Mouse (Mus musculus) embryonic fibroblast, embryonic 13.5 days (primary cell): ENCODE measurements around the gene Ppp1r35. TPM values are rescaled to one million over a fixed set of nuclear protein-coding genes. Genes with fewer than 3 reads are reported as not detected.

Experiments used
- H3K27ac ChIP-seq: 2 replicates; pipeline ENCODE4 v1.5.1; 2012; ENCODE audit warnings: low read length, control low read depth, inconsistent platforms; ENCODE audit not compliant: insufficient read depth
- H3K4me1 ChIP-seq: 2 replicates; pipeline ENCODE4 v1.6.1; 2011; ENCODE audit warnings: low read length; ENCODE audit not compliant: control insufficient read depth, insufficient read depth
- H3K4me3 ChIP-seq: 2 replicates; pipeline ENCODE4 v1.5.1; 2011; ENCODE audit warnings: mild to moderate bottlenecking, control low read depth, low read length; ENCODE audit not compliant: insufficient read depth
- CTCF ChIP-seq: IDR thresholded peaks from 2 replicates; pipeline ENCODE4 v1.5.1; 2011; ENCODE audit warnings: mild to moderate bottlenecking, control low read depth, low read length, moderate library complexity, borderline replicate concordance; ENCODE audit not compliant: insufficient read depth
- POLR2A ChIP-seq: IDR thresholded peaks from 2 replicates; pipeline ENCODE4 v1.6.1; 2011; ENCODE audit warnings: low read depth, mild to moderate bottlenecking, control low read depth, low read length, moderate library complexity
- polyA plus RNA-seq: library from polyadenylated mRNA; stranded (reverse); fragments of >200 nt; gene quantifications from 2 replicates; pipeline ENCODE4 v1.2.4, GENCODE M21; 2011; ENCODE audit warnings: low read depth; ENCODE audit not compliant: missing spikeins, insufficient read length

The Ppp1r35 gene
- polyA plus RNA-seq, 1 experiment: 11.5 TPM

GRCm38 (mm10) chr5:137781661-137782060 lies 3.0 kb downstream of the Ppp1r35 start:
- Histone ChIP-seq H3K4me3 (no peak overlapping the region), H3K27ac (no peak overlapping the region), H3K4me1 (peaks cover 9% of the 10 kb centered on the region)
- TF ChIP-seq CTCF: no peak
- TF ChIP-seq POLR2A: no peak

GRCm38 (mm10) chr5:137782776-137783522 lies 4.3 kb downstream of the Ppp1r35 start:
- TF ChIP-seq CTCF (no peak), POLR2A (no peak)
- H3K4me1 ChIP-seq: peaks cover 7% of the 10 kb centered on the region

GRCm38 (mm10) chr5:137783901-137784540 lies 5.4 kb downstream of the Ppp1r35 start:
- H3K27ac ChIP-seq: no peak overlapping the region
- peak overlapping the region; percentile 2; the same call in 1 of the 2 replicates for H3K4me3 ChIP-seq
- peaks cover 7% of the 10 kb centered on the region for H3K4me1 ChIP-seq

More at GRCm38 (mm10) chr5:137782776-137783522, 4.3 kb downstream of the Ppp1r35 start:
- H3K27ac ChIP-seq: no peak overlapping the region
- no peak overlapping the region for H3K4me3 ChIP-seq

GRCm38 (mm10) chr5:137784546-137784945 lies 5.9 kb downstream of the Ppp1r35 start:
- Histone ChIP-seq H3K4me3 (peak overlapping the region; percentile 71), H3K4me1 (peaks cover 7% of the 10 kb centered on the region), H3K27ac (no peak overlapping the region)
- TF ChIP-seq CTCF (no peak), POLR2A (no peak)

More at GRCm38 (mm10) chr5:137783901-137784540, 5.4 kb downstream of the Ppp1r35 start:
- no peak for TF ChIP-seq CTCF
- no peak for TF ChIP-seq POLR2A

GRCm38 (mm10) chr5:137785164-137786031 lies 6.7 kb downstream of the Ppp1r35 start:
- TF ChIP-seq CTCF (no peak), POLR2A (no peak; the same call in 1 of the 2 replicates)
- Histone ChIP-seq H3K4me3 (peak overlapping the region; percentile 71), H3K27ac (peak overlapping the region; percentile 84), H3K4me1 (peaks cover 4% of the 10 kb centered on the region; the same call in 1 of the 2 replicates)

- Histone ChIP-seq H3K4me1 (peaks cover 4% of the 10 kb centered on the region; the same call in 1 of the 2 replicates), H3K4me3 (peak overlapping the region; percentile 71), H3K27ac (peak overlapping the region; percentile 84)
- TF ChIP-seq CTCF: no peak
- TF ChIP-seq POLR2A: peak; percentile 98
Measured at GRCm38 (mm10) chr5:137786109-137786942, 7.7 kb downstream of the Ppp1r35 start.

- Histone ChIP-seq H3K4me3 (peak within 1 kb of the TSS; percentile 71), H3K27ac (peak within 1 kb of the TSS; percentile 84), H3K4me1 (peaks cover 4% of the 10 kb centered on the region; the same call in 1 of the 2 replicates)
- peak; percentile 73 for TF ChIP-seq POLR2A
- TF ChIP-seq CTCF: peak; percentile 74; the same call in 1 of the 2 replicates
Measured at GRCm38 (mm10) chr5:137787151-137787928, 8.7 kb downstream of the Ppp1r35 start, which contains the start of the genes Mepce and Zcwpw1. TSS of gene Mepce (minus strand) at chr5:137787655. TSS of gene Zcwpw1 (plus strand) at chr5:137787798.

- peaks cover 4% of the 10 kb centered on the region; the same call in 1 of the 2 replicates for H3K4me1 ChIP-seq
- H3K27ac ChIP-seq: no peak overlapping the region
- H3K4me3 ChIP-seq: no peak overlapping the region
- TF ChIP-seq CTCF (no peak), POLR2A (no peak)
Measured at GRCm38 (mm10) chr5:137788171-137788570, 9.5 kb downstream of the Ppp1r35 start.
